Mouse (Mus musculus): ENCODE measurements around the gene Napb.
"Not testable (repeated sequence)": the region's sequence is repeated elsewhere in the genome, so short reads cannot be mapped to it uniquely, and the experiment has no call there.

Gene Napb

GRCm38 (mm10) chr2:148732327-148733000, at the start of gene Napb:
Gene Napb (minus strand): TSS chr2:148732467.
- peak; percentile 42 to 49 for DNase-seq (ENCODE audit: low spot score in 2 of 2)

GRCm38 (mm10) chr2:148781709-148782108, 49.4 kb upstream of the Napb start, which contains the start of gene 8030411F24Rik:
Gene 8030411F24Rik (plus strand): TSS chr2:148782009.
- DNase-seq (ENCODE audit: low spot score in 2 of 2) = no peak

GRCm38 (mm10) chr2:148771397-148771796, 39.1 kb upstream of the Napb start, which contains the start of gene Cst11:
Gene Cst11 (minus strand): TSS chr2:148771497.
- DNase-seq (ENCODE audit: low spot score in 2 of 2) = not testable (repeated sequence)

GRCm38 (mm10) chr2:148763648-148764388, 31.6 kb upstream of the Napb start:
- DNase-seq (ENCODE audit: low spot score in 2 of 2) = peak in 1 of 2 experiments; percentile 69

- DNase-seq (ENCODE audit: low spot score in 2 of 2) = no peak
These were observed 22.1 kb upstream of the Napb start for GRCm38 (mm10) chr2:148754310-148754846.

- peak; percentile 63 to 75 for DNase-seq (ENCODE audit: low spot score in 2 of 2)
These were observed 19.9 kb upstream of the Napb start for GRCm38 (mm10) chr2:148751893-148752813.

- DNase-seq (ENCODE audit: low spot score in 2 of 2) = no peak
These were observed 17.8 kb upstream of the Napb start, which contains the start of gene Cstl1 for GRCm38 (mm10) chr2:148750058-148750457. Gene Cstl1 (plus strand): TSS chr2:148750358.

GRCm38 (mm10) chr2:148743846-148744407, 11.7 kb upstream of the Napb start:
- DNase-seq (ENCODE audit: low spot score in 2 of 2) = no peak

GRCm38 (mm10) chr2:148743001-148743400, 10.7 kb upstream of the Napb start:
- no peak for DNase-seq (ENCODE audit: low spot score in 2 of 2)

GRCm38 (mm10) chr2:148731614-148732326, 497 bp downstream of the Napb start:
- no peak for DNase-seq (ENCODE audit: low spot score in 2 of 2)

GRCm38 (mm10) chr2:148719271-148719995, 12.8 kb downstream of the Napb start:
- DNase-seq (ENCODE audit: low spot score in 2 of 2) = no peak

GRCm38 (mm10) chr2:148717072-148717471, 15.2 kb downstream of the Napb start:
- DNase-seq (ENCODE audit: low spot score in 2 of 2) = no peak

GRCm38 (mm10) chr2:148712326-148712725, 19.9 kb downstream of the Napb start:
- DNase-seq (ENCODE audit: low spot score in 2 of 2) = no peak

GRCm38 (mm10) chr2:148707202-148707530, 25.1 kb downstream of the Napb start:
- DNase-seq (ENCODE audit: low spot score in 2 of 2) = no peak

GRCm38 (mm10) chr2:148706409-148707201, 25.7 kb downstream of the Napb start:
- DNase-seq (ENCODE audit: low spot score in 2 of 2) = no peak

GRCm38 (mm10) chr2:148698571-148698970, 33.7 kb downstream of the Napb start:
- no peak for DNase-seq (ENCODE audit: low spot score in 2 of 2)

- DNase-seq (ENCODE audit: low spot score in 2 of 2) = no peak
These were observed 41.5 kb downstream of the Napb start for GRCm38 (mm10) chr2:148690781-148691180.

GRCm38 (mm10) chr2:148690291-148690690, 42.0 kb downstream of the Napb start:
- DNase-seq (ENCODE audit: low spot score in 2 of 2) = no peak
